Mouse (Mus musculus) cerebellum, adult 18-20 months (tissue): Measurements from ENCODE around the gene Arid1a.
A peak's percentile ranks its signal among the peaks of the same experiment; 100 is the strongest.
"Not testable (repeated sequence)": the region's sequence is repeated elsewhere in the genome, so short reads cannot be mapped to it uniquely, and the experiment has no call there.

Source experiments
- DNase-seq, 2 experiments: peaks; one replicate each; pipeline ENCODE4 v3.0.0; 2021

Arid1a gene

GRCm38 (mm10) chr4:133649989-133650699 lies 106.4 kb downstream of the Arid1a start, which contains the start of gene Zdhhc18:
Gene Zdhhc18 (minus strand): TSS chr4:133650154.
- DNase-seq = peak; percentile 79 to 80

GRCm38 (mm10) chr4:133649464-133649863 lies 107.1 kb downstream of the Arid1a start:
- not testable (repeated sequence) for DNase-seq

GRCm38 (mm10) chr4:133645680-133646079 lies 110.9 kb downstream of the Arid1a start:
- no peak for DNase-seq

GRCm38 (mm10) chr4:133645195-133645594 lies 111.4 kb downstream of the Arid1a start:
- DNase-seq = no peak

GRCm38 (mm10) chr4:133634043-133634410 lies 122.5 kb downstream of the Arid1a start:
- no peak for DNase-seq

- peak; percentile 88 to 96 for DNase-seq
These were observed 123.1 kb downstream of the Arid1a start for GRCm38 (mm10) chr4:133633332-133634042.

GRCm38 (mm10) chr4:133632483-133633327 lies 123.9 kb downstream of the Arid1a start:
- peak in 1 of 2 experiments; percentile 43 for DNase-seq

GRCm38 (mm10) chr4:133631769-133632411 lies 124.7 kb downstream of the Arid1a start:
- peak; percentile 38 to 39 for DNase-seq

- DNase-seq = peak in 1 of 2 experiments; percentile 38
These were observed 125.3 kb downstream of the Arid1a start for GRCm38 (mm10) chr4:133631071-133631768.

GRCm38 (mm10) chr4:133630326-133630920 lies 126.1 kb downstream of the Arid1a start:
- peak in 1 of 2 experiments; percentile 55 for DNase-seq

GRCm38 (mm10) chr4:133629191-133629590 lies 127.4 kb downstream of the Arid1a start:
- no peak for DNase-seq
